Mouse (Mus musculus): ENCODE data around the gene Nyx. TPM values are rescaled to one million over a fixed set of nuclear protein-coding genes. Genes with fewer than 3 reads are reported as not detected.

Nyx gene
- polyA plus RNA-seq, 2 experiments = 0.02 TPM; not detected in 1

DNA sequence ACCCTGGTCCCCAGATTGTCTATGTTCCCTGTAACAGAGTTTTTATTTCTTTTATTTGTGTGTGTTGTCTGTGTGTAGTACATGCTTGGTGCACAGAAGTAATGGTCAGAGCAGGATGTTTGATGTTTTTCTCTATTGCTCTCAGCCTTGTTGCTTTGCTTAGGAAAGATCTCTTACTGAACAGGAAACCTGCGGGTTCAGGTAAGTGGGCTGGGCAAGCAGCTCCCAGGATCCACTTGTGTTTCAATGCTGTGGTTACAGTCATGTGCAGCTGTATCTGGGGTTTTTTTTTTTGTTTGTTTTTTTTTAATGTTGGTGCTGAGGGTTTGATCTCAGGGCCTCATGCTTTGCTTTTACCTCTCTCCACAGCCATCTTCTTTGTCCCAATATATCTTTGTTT, 7.1 kb upstream of the Nyx start:
- Histone ChIP-seq H3K4me1 (replicated peaks; ENCODE audit: control insufficient read depth in 2 of 2, insufficient read depth in 2 of 2, low read length in 1 of 2) (peaks cover 0 to 5% of the 10 kb centered on the region in 2 experiments; a peak in 1 of 4 replicates), H3K9me3 (ENCODE audit: control insufficient read depth, low read length) (no peaks in the 10 kb centered on the region), H3K27me3 (ENCODE audit: control insufficient read depth, insufficient read depth, low read length) (no peaks in the 10 kb centered on the region), H3K9ac (replicated peaks) (no peak overlapping the region), H3K4me2 (ENCODE audit: low read depth) (no peak overlapping the region), H3K27ac (no peak overlapping the region), H3K4me3 (ENCODE audit: insufficient read depth in 1 of 2, low read depth in 2 of 2, low read length in 2 of 2) (no peak overlapping the region), H3K36me3 (replicated peaks; ENCODE audit: control insufficient read depth, insufficient read depth, low read depth) (no peaks in the 10 kb centered on the region)
- no peak for DNase-seq (ENCODE audit: low read depth in 3 of 3, low spot score in 3 of 3)
- TF ChIP-seq CTCF (IDR thresholded peaks at IDR 0.05; ENCODE audit: low read depth) (no peak), EP300 (IDR thresholded peaks at IDR 0.05; ENCODE audit: low read depth) (no peak)
- no peak for ATAC-seq (ENCODE audit: insufficient read depth)
- 50% methylated on average over 1 of the region's 1 CpGs for WGBS (ENCODE audit: insufficient replicate concordance)

DNA sequence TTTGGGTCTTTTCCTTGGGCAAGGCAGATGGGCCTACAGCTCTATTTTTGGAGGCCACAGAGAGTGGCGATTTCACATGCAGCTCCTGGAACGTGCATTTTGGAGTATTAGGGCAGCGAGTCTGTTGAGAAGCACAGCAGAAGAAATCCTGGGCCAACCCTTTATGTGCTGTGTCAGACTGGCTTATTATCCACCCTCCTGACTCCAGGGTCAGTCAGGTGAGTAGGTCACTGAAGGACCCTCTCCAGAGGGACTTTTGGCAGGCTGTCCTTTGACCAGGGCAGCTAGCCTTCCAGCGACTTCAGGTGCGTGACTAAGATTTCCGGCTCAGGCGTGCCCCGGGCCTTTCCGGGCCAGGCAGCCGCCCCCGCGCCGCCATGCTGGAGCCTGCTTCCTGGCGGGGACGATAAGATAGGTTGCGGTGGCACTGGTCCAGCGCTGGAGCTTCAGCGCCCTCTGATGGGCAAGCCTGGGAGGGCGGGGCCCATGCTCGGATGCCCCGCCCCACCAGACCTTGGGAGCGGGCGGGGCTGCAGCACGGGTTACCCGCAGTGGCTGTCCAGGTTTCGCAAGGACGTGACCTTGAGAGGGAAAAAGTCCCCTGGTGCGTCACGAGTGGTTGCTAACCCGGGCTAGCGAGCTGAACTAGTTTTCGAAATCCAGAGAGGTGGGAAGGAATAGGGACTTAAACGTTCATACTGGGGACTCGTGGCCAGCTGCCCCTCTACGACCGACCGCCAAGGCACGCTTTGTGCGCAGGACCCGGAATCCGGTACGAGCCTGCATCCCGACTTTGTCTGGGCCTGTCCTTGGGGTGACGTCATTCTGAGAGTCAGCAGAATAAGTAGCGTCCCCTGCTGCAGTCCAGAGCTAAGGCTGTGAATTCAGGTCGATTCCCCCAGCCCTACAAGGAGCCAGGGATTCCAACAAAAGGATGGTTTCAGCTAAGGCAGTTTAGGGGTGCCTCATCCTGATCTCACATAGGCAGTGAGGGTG, 4.3 kb upstream of the Nyx start:
- DNase-seq (ENCODE audit: low read depth in 3 of 3, low spot score in 3 of 3) (peak; percentile 67 to 75 (median 72)), ATAC-seq (ENCODE audit: insufficient read depth) (peak; percentile 96)
- peak overlapping the region; percentile 54 for H3K9ac ChIP-seq (replicated peaks)
- no peaks in the 10 kb centered on the region for H3K27me3 ChIP-seq (ENCODE audit: control insufficient read depth, insufficient read depth, low read length)
- H3K4me2 ChIP-seq (ENCODE audit: low read depth) = peak overlapping the region; percentile 57
- no peaks in the 10 kb centered on the region for H3K9me3 ChIP-seq (ENCODE audit: control insufficient read depth, low read length)
- no peaks in the 10 kb centered on the region for H3K36me3 ChIP-seq (replicated peaks; ENCODE audit: control insufficient read depth, insufficient read depth, low read depth)
- TF ChIP-seq CTCF (IDR thresholded peaks at IDR 0.05; ENCODE audit: low read depth) = peak; percentile 91
- TF ChIP-seq EP300 (IDR thresholded peaks at IDR 0.05; ENCODE audit: low read depth) = peak; percentile 41; the same call in 1 of the 2 replicates
- WGBS (ENCODE audit: insufficient replicate concordance) = 14% methylated on average over 46 of the region's 46 CpGs
- peak overlapping the region; percentile 38 to 57 for H3K4me3 ChIP-seq (ENCODE audit: insufficient read depth in 1 of 2, low read depth in 2 of 2, low read length in 2 of 2)
- no peak overlapping the region for H3K27ac ChIP-seq
- peaks cover 0 to 5% of the 10 kb centered on the region in 2 experiments; a peak in 1 of 4 replicates for H3K4me1 ChIP-seq (replicated peaks; ENCODE audit: control insufficient read depth in 2 of 2, insufficient read depth in 2 of 2, low read length in 1 of 2)

DNA sequence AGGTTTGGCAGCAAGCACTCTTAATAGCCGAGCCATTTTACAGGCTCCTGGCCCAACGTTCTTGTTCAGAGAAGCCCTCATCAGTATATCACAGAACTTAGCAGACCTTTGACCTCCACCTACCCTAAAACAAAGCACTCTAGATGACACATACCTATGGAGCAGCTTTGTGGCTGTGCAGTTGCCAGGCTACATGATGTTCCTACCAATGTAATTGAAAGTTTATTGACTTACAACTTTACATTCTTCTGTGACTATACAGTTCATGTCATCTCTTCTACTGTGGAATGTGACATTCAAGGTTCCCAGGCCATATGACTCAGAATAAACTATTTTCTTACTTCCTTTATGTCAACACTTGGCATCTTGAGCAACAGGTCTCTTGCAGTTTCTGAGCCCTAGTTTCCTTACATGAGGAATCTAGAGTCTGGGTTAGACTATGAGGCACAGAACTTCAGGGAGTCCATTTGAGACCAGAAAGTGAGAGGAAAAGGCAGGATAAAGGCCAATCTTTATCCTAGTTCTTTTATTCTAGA, 2.9 kb upstream of the Nyx start:
- H3K9ac ChIP-seq (replicated peaks) = no peak overlapping the region
- no peak for DNase-seq (ENCODE audit: low read depth in 3 of 3, low spot score in 3 of 3)
- H3K4me2 ChIP-seq (ENCODE audit: low read depth) = no peak overlapping the region
- ATAC-seq (ENCODE audit: insufficient read depth) = no peak
- TF ChIP-seq CTCF (IDR thresholded peaks at IDR 0.05; ENCODE audit: low read depth) (no peak), EP300 (IDR thresholded peaks at IDR 0.05; ENCODE audit: low read depth) (no peak)
- no peaks in the 10 kb centered on the region for H3K36me3 ChIP-seq (replicated peaks; ENCODE audit: control insufficient read depth, insufficient read depth, low read depth)
- H3K4me1 ChIP-seq (replicated peaks; ENCODE audit: control insufficient read depth in 2 of 2, insufficient read depth in 2 of 2, low read length in 1 of 2) = peaks cover 0 to 5% of the 10 kb centered on the region in 2 experiments; a peak in 1 of 4 replicates
- no peak overlapping the region for H3K27ac ChIP-seq
- H3K9me3 ChIP-seq (ENCODE audit: control insufficient read depth, low read length) = no peaks in the 10 kb centered on the region
- no peak overlapping the region for H3K4me3 ChIP-seq (ENCODE audit: insufficient read depth in 1 of 2, low read depth in 2 of 2, low read length in 2 of 2)
- H3K27me3 ChIP-seq (ENCODE audit: control insufficient read depth, insufficient read depth, low read length) = no peaks in the 10 kb centered on the region
- 59% methylated on average over 2 of the region's 2 CpGs for WGBS (ENCODE audit: insufficient replicate concordance)

DNA sequence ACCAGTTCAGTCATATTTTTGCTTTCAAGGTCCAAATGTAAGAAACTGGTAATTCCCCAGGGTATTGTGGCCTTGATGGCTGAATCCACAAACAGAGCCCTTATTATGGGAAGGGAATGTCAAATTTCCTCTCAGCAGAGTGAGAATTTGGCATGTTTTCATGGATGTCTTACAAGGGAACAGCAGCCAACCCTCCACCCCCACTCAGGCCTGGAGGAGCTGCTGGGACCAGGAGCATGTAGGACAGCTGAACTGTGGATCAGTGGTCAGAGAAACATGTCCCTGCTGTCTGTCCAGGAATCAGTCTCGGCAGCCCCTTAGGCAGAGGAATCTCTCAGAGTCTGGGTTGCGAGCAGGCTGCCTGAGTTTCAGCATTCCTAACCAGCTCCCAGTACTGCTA, 771 bp downstream of the Nyx start:
- H3K4me1 ChIP-seq (replicated peaks; ENCODE audit: control insufficient read depth in 2 of 2, insufficient read depth in 2 of 2, low read length in 1 of 2) = 0 out of 4 replicates have a peak, but pooled peaks cover 0 to 2% of the 10 kb centered on the region in 2 experiments
- TF ChIP-seq CTCF (IDR thresholded peaks at IDR 0.05; ENCODE audit: low read depth) (no peak), EP300 (IDR thresholded peaks at IDR 0.05; ENCODE audit: low read depth) (no peak)
- H3K36me3 ChIP-seq (replicated peaks; ENCODE audit: control insufficient read depth, insufficient read depth, low read depth) = no peaks in the 10 kb centered on the region
- H3K4me3 ChIP-seq (ENCODE audit: insufficient read depth in 1 of 2, low read depth in 2 of 2, low read length in 2 of 2) = no peak overlapping the region
- ATAC-seq (ENCODE audit: insufficient read depth) (no peak), DNase-seq (ENCODE audit: low read depth in 3 of 3, low spot score in 3 of 3) (no peak)
- no peaks in the 10 kb centered on the region for H3K27me3 ChIP-seq (ENCODE audit: control insufficient read depth, insufficient read depth, low read length)
- 53% methylated on average over 2 of the region's 2 CpGs for WGBS (ENCODE audit: insufficient replicate concordance)
- H3K9me3 ChIP-seq (ENCODE audit: control insufficient read depth, low read length) = no peaks in the 10 kb centered on the region
- no peak overlapping the region for H3K27ac ChIP-seq
- H3K9ac ChIP-seq (replicated peaks) = no peak overlapping the region
- no peak overlapping the region for H3K4me2 ChIP-seq (ENCODE audit: low read depth)

DNA sequence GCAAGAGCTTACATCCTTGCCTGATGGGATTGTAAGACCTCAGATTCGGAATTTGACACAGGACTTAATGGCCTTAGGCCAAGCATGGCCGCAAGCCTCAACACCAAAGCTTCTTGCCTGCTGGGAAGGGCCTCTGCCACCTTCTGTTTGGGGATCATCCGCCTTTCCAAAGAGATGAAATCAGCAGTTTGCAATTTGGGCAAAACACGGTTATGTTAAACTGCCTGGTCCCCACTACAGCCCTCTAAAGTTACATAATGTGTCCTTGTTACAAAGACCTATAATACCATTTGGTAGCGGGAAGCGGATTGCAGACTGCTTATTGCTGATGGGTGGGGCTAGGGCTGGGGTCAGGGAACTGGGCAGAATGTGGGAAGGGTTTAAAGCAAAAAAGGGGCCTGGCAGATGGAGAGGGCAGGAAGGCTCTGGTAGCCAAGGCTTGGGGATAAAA, 1.2 kb downstream of the Nyx start:
- TF ChIP-seq EP300 (IDR thresholded peaks at IDR 0.05; ENCODE audit: low read depth) (no peak), CTCF (IDR thresholded peaks at IDR 0.05; ENCODE audit: low read depth) (no peak)

More for the DNA sequence above, 1.2 kb downstream of the Nyx start:
- Histone ChIP-seq H3K36me3 (replicated peaks; ENCODE audit: control insufficient read depth, insufficient read depth, low read depth) (no peaks in the 10 kb centered on the region), H3K27me3 (ENCODE audit: control insufficient read depth, insufficient read depth, low read length) (no peaks in the 10 kb centered on the region), H3K4me2 (ENCODE audit: low read depth) (no peak overlapping the region), H3K9ac (replicated peaks) (no peak overlapping the region), H3K9me3 (ENCODE audit: control insufficient read depth, low read length) (no peaks in the 10 kb centered on the region), H3K4me1 (replicated peaks; ENCODE audit: control insufficient read depth in 2 of 2, insufficient read depth in 2 of 2, low read length in 1 of 2) (no peaks in the 10 kb centered on the region), H3K4me3 (ENCODE audit: insufficient read depth in 1 of 2, low read depth in 2 of 2, low read length in 2 of 2) (no peak overlapping the region), H3K27ac (no peak overlapping the region)
- no peak for ATAC-seq (ENCODE audit: insufficient read depth)
- DNase-seq (ENCODE audit: low read depth in 3 of 3, low spot score in 3 of 3) = no peak
- 68% methylated on average over 6 of the region's 6 CpGs for WGBS (ENCODE audit: insufficient replicate concordance)
